Mouse (Mus musculus): ENCODE measurements around the gene Gldn. TPM values are rescaled to one million over a fixed set of nuclear protein-coding genes. Genes with fewer than 3 reads are reported as not detected.

Gldn gene
- not detected for polyA plus RNA-seq (2017; shearing (Covaris generic))

DNA sequence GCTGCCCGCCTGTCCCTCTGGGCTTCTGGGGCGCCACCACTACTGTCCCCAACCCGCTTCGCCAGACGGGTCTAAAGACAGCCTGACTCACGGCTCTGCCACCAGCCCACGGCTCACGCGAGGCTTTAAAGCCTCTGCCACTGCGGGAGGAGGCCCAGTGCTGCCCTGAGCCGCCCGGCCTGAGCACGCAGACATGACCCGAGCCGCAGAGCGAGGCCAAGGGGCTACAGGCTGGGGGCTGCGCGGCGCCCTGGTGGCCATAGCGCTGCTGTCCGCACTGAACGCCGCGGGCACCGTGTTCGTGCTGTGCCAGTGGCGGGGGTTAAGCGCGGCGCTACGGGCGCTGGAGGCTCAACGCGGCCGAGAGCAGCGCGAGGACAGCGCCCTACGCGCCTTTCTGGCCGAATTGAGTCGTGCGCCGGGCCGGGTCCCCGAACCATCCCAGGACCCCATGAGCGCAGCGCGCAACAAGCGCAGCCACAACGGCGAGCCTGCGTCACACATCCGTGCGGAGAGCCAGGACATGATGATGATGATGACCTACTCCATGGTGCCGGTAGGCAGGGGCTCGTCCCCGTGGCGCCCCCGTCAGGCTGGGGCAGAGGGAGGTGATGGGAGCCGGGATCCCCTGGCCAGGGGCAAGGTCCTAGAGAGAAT is at the start of gene Gldn:
Gene Gldn (plus strand): TSS at position 156 of the 657 bp plus-strand sequence.

DNA sequence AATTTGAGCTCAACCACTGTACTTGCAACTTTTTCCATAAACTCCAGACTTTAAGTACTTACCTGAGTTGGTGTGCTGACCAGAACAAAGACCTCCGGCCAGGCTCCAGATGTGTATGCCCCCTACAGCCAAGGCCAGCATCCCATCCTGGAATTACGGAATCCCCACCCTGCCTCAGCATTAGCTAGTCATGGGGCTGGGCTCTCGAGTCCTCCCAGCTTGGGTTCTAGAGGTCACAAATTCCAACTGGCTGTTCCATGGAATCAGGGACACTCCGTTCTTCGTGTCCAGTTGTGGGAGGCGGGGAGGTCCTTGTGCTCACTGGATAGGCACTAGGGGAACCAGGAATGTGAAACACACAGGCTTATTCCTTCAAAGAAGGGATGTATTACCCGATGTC is 18.3 kb upstream of the Gldn start, which contains the start of gene Cyp19a1:
Gene Cyp19a1 (minus strand): TSS at position 101 of the 400 bp plus-strand sequence.

Other genes starting within 250 kb of the Gldn start
- not detected for gene Tnfaip8l3, start 218.1 kb upstream of the Gldn start, polyA plus RNA-seq (2017; shearing (Covaris generic))
- not detected for gene Cyp19a1, start 18.4 kb upstream of the Gldn start, polyA plus RNA-seq (2017; shearing (Covaris generic))
- 0.10 TPM for gene Dmxl2, start 215.1 kb downstream of the Gldn start, polyA plus RNA-seq (2017; shearing (Covaris generic))

All from CD4-positive, CD25-positive, alpha-beta regulatory T cell, adult 9 weeks (primary cell).